Mouse (Mus musculus): ENCODE results near the gene Cwh43.

Cwh43 gene

GRCm38 (mm10) chr5:73405981-73406722, at the start of gene Cwh43:
TSS of gene Cwh43 (plus strand) at chr5:73406075.
- DNase-seq (ENCODE audit: low spot score in 2 of 2) = peak in 1 of 2 experiments; percentile 40

DNA sequence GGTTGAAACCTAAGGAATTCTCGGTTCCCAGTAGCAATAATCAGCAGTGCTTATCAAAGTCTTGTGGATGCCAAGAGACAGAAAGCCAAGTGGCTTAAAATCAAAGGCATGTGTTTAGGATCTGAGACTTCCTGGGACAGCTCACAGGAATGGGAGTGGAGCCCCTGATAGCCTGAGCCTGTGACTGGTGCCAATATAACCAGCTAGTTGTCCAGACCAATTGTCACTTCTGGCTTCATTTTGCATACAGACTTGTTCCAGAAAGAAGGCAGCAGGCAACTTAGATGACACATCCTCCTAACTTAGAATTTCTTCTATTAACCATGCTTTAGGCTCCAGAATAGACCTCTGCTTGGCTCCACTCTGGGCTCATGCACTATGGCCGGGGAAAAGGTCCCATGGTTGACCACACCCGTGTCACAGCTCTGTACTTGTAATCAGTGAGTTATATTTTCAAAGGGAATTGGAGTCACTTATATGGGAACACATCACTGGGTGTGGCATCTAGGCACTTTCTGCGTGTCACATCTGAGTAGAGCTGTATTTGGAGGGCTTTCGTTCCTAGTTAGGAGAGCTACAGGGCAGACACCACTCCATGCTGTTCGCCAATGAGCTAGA, 46.6 kb upstream of the Cwh43 start:
- DNase-seq (ENCODE audit: low spot score in 2 of 2) = no peak

- DNase-seq (ENCODE audit: low spot score in 2 of 2) = peak; percentile 65 to 77
These were observed 46.1 kb upstream of the Cwh43 start for GRCm38 (mm10) chr5:73359752-73360141.

- DNase-seq (ENCODE audit: low spot score in 2 of 2) = no peak
These were observed 45.6 kb upstream of the Cwh43 start for GRCm38 (mm10) chr5:73360240-73360639.

GRCm38 (mm10) chr5:73362338-73362737, 43.5 kb upstream of the Cwh43 start:
- DNase-seq (ENCODE audit: low spot score in 2 of 2) = no peak

GRCm38 (mm10) chr5:73362791-73363190, 43.1 kb upstream of the Cwh43 start:
- no peak for DNase-seq (ENCODE audit: low spot score in 2 of 2)

- DNase-seq (ENCODE audit: low spot score in 2 of 2) = no peak
These were observed 41.6 kb upstream of the Cwh43 start for GRCm38 (mm10) chr5:73364107-73364864.

- DNase-seq (ENCODE audit: low spot score in 2 of 2) = no peak
These were observed 38.0 kb upstream of the Cwh43 start for GRCm38 (mm10) chr5:73367906-73368305.

DNA sequence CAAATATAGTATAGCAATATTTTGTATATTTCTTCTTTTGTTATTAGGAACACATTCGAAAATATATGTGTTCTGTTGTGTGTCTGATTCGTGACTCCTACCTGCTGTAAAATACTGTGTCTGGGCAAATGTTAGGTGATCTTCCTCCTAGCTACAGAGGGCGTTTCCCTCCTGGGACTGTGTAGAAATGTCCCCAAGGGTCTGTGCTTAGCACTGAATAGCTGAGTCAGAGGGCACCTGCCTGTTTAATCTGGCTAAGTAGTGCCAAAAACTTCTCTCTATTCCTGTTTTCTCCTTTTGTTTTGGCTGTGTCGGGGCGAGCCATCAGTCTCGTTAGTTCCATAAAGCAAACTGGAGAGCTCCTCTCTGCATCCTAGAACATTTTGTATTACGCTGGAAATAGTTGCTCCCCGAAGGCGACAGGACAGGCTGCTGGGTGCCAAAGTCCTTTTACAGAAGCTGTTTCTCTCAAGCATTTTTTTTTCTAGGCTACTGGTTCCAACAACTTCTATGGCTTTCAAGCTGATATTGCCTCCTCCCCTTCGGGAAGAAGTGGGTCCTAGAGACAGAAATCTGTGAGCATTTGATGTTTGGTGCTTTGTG, 36.9 kb upstream of the Cwh43 start:
- DNase-seq (ENCODE audit: low spot score in 2 of 2) = peak in 1 of 2 experiments; percentile 58

DNA sequence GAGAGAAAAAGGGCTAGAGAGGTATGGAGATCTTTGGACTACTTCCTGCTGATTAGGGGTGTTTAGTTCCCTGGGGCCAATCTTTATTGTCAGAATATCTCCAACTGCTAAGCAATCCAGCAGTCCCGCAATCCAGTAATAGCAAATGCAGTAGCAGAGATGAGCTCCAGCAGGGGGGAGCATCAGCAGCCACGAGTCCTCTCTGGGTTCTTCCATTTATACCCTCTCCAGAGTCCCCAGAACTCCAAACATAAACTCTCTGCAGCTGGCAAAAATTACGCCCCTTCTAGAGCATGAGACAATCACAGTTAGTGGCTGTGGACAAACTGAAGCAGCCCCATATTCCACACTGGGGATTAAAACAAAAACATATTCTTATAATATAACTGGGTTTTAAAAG, 36.1 kb upstream of the Cwh43 start:
- DNase-seq (ENCODE audit: low spot score in 2 of 2) = no peak

DNA sequence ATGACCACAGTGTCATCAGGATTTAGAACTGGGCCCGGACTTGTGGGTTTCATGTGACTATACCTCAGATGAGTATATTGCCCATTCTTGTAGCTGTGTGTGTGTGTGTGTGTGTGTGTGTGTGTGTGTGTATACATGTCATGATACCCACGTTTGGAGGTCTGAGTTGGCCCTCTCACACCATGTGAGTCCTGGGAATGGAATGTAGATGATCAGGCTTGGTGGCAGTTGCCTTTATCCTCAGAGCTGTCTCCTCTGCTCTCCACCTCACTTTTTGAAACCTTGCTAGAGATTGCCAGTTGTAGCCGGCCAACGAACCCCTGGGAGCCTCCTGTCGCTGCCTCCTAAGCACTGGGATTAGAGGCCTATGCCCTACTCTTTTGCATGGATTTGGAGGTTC, 33.3 kb upstream of the Cwh43 start:
- no peak for DNase-seq (ENCODE audit: low spot score in 2 of 2)

DNA sequence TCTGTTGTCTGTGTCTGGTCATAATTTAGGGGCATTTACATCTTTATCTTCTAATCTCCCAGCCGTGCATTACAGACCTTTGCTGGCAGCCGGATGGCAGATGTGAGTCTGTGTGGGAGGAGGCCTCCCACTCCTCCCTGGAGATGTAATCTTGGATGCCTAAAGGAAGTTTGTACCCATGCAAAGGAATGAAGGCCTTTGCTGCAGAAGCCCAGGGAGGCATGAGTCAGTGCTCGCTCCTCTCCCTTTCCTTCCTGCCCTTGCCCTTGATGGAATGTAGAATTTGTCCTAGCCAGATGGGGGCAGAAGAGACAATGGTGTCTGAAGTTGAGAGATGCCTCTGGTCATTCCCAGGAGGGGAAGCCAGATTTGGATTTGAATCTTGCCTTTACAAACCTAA, 32.7 kb upstream of the Cwh43 start:
- no peak for DNase-seq (ENCODE audit: low spot score in 2 of 2)

DNA sequence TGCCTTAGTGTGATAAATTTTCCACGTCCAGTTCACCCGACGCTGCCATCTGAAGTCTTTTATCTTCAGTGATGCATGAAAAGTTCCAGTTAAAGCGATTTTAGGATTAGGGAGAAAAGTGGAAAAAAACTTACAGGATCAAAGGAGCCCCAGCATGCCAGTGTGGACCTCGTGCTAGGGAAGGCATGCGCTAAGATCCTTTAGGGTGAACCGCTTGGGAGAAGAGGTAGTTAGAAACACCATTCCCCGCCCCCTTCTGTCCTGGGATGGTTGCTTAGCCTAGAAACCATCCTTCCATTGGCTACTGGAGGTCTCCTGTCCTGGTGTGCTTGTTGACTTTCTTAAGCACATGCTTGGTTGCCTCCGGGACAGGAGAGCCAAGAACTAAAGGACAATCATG, 29.8 kb upstream of the Cwh43 start:
- DNase-seq (ENCODE audit: low spot score in 2 of 2) = no peak

GRCm38 (mm10) chr5:73376491-73376890, 29.4 kb upstream of the Cwh43 start:
- DNase-seq (ENCODE audit: low spot score in 2 of 2) = no peak

GRCm38 (mm10) chr5:73379908-73380307, 26.0 kb upstream of the Cwh43 start:
- peak in 1 of 2 experiments; percentile 92 for DNase-seq (ENCODE audit: low spot score in 2 of 2)

- no peak for DNase-seq (ENCODE audit: low spot score in 2 of 2)
These were observed 25.0 kb upstream of the Cwh43 start for GRCm38 (mm10) chr5:73380829-73381228.

- DNase-seq (ENCODE audit: low spot score in 2 of 2) = no peak
These were observed 24.4 kb upstream of the Cwh43 start for GRCm38 (mm10) chr5:73381510-73381909.

DNA sequence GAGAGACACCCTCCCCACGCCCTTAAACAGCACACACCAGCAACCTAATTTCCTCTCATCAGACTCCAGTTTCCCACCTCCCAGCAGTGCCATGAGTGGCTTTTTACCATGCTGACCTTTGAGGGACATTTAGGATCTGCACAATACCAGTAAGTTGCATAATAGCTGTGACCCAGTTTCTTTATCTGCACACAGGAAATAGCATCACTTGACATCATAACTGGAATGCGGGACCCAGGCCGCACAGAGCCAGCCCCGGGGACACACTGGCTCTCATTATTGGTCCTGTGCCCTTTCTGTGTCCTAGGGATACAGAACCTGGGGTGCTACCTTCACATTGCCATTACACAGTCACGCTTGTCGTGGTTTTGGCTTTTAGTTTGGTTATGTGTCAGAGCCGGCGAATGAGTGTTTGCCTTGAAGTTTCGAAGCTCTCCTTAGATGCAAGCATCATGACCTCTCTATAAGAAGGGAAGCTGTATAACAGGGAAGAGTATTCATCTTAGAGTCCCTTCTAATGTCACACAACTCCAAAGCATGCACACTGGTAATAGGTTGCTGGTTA, 23.8 kb upstream of the Cwh43 start:
- DNase-seq (ENCODE audit: low spot score in 2 of 2) = no peak

DNA sequence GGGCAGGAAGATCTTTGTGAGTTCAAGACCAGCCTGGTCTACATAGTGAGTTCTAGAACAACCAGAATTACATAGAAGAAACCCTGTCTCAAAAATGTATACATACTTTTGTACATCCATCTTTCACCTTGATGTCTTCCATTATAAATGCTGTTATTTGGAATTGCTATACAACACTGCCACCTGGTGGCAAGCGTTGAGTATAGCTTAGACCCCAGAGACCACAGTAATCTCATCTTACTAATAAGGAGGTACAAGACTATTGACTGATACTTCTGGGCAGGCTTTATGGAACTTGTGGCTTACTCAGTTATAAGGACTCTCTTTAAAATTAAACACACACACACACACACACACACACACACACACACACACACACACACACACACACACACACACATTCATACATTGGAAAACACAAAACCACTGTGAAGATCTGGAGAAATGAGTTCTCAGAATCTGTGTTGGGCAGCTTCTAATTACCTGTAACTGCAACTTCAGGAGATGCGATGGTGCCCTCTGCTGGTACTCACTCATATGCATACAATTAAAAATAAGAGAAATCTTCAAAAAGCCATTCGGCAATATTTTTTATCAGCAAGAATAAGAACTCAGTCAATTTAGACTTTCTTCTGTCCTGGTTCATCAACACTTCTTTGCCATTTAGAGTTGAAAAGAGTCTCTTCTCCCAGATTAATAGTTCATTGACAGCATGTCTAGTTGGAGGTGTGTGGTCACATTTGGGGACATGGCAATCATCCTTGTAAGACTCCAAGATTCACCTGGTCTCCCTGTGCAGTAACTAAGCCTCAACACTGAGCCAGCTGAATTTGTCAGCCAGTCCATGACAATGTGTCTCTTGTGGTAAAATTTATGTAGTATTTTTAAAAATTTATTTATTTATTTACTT, 22.9 kb upstream of the Cwh43 start:
- DNase-seq (ENCODE audit: low spot score in 2 of 2) = peak in 1 of 2 experiments; percentile 79

- DNase-seq (ENCODE audit: low spot score in 2 of 2) = no peak
These were observed 22.3 kb upstream of the Cwh43 start for GRCm38 (mm10) chr5:73383647-73383970.

GRCm38 (mm10) chr5:73393041-73393440, 12.8 kb upstream of the Cwh43 start:
- no peak for DNase-seq (ENCODE audit: low spot score in 2 of 2)

All from left cerebral cortex, adult 9 months (tissue).